Mouse (Mus musculus) olfactory bulb, adult 2 months (tissue): ENCODE results near the gene Cfap58.

Source experiments
- CTCF ChIP-seq: fragments of 200-500 bp; IDR thresholded peaks from 2 replicates; pipeline ENCODE4 v1.5.1; 2012; ENCODE audit warnings: low read depth, mild to moderate bottlenecking, low read length, moderate library complexity; ENCODE audit not compliant: insufficient read depth
- POLR2A ChIP-seq: fragments of 200-500 bp; IDR thresholded peaks from 2 replicates; pipeline ENCODE4 v1.6.1; 2012; ENCODE audit warnings: mild to moderate bottlenecking, low read depth, low read length, moderate library complexity; ENCODE audit not compliant: insufficient read depth

DNA sequence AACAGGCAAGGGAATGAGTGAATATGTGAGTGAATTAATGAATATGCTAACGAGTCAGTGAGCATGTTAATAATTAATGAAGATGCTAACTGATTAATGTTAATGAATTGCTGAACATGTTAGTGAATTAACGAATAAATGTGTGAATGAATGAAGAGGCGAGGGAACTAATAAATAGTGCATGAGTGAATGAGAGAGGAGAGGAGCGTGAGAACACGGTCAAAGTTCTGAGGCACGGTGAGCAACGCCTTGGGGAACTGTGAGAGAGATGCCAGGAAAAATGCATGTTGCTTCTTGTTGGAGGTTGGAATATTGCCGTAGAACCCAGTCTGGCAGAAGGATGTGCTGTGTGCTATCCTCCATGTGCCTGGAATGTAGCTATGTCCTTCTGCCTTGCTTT lies 33.6 kb downstream of the Cfap58 start:
- TF ChIP-seq CTCF: no peak
- no peak for TF ChIP-seq POLR2A
